Mouse (Mus musculus) embryonic facial prominence, embryonic 10.5 days (tissue): Measurements from ENCODE around the gene Gab1. TPM values are rescaled to one million over a fixed set of nuclear protein-coding genes. Genes with fewer than 3 reads are reported as not detected.
A peak's percentile ranks its signal among the peaks of the same experiment; 100 is the strongest.
"Not testable (repeated sequence)": the region's sequence is repeated elsewhere in the genome, so short reads cannot be mapped to it uniquely, and the experiment has no call there.

Source experiments
- DNase-seq: peaks from one replicate; pipeline ENCODE4 v3.0.0-alpha.2; 2017; ENCODE audit warnings: low spot score
- H3K27ac ChIP-seq: fragments of 300-500 bp; sonication (generic); replicated peaks from 2 replicates; pipeline ENCODE4 v1.5.1; 2016; ENCODE audit warnings: mild to moderate bottlenecking
- H3K27me3 ChIP-seq: fragments of 300-500 bp; sonication (generic); replicated peaks from 2 replicates; pipeline ENCODE4 v1.6.1; 2016; ENCODE audit warnings: low read depth, mild to moderate bottlenecking; ENCODE audit not compliant: poor library complexity, severe bottlenecking
- H3K36me3 ChIP-seq: fragments of 300-500 bp; sonication (generic); replicated peaks from 2 replicates; pipeline ENCODE4 v1.6.1; 2016; ENCODE audit warnings: mild to moderate bottlenecking, moderate library complexity
- H3K4me1 ChIP-seq: fragments of 300-500 bp; sonication (generic); 2 replicates; pipeline ENCODE4 v1.6.1; 2016
- H3K4me3 ChIP-seq: fragments of 300-500 bp; sonication (generic); 2 replicates; pipeline ENCODE4 v1.5.1; 2016; ENCODE audit warnings: mild to moderate bottlenecking, moderate library complexity
- H3K9me3 ChIP-seq: fragments of 300-500 bp; sonication (generic); 2 replicates; pipeline ENCODE4 v1.6.1; 2016; ENCODE audit warnings: mild to moderate bottlenecking
- WGBS: fragments of 180-500 bp; shearing (Covaris S2); methylation state at CpG from one replicate; pipeline ENCODE4 v1.1.7; 2016; 5-methylcytosine and 5-hydroxymethylcytosine counted together
- polyA plus RNA-seq: library from polyadenylated mRNA; unstranded; fragments of >200 nt; fragmentation: Nextera tagmentation; extraction: Ambion mirVana; gene quantifications from 2 replicates; pipeline ENCODE4 v1.2.1, GENCODE M21; 2016

Gene Gab1
- polyA plus RNA-seq, 1 experiment from 2014 or later = 15.0 TPM

DNA sequence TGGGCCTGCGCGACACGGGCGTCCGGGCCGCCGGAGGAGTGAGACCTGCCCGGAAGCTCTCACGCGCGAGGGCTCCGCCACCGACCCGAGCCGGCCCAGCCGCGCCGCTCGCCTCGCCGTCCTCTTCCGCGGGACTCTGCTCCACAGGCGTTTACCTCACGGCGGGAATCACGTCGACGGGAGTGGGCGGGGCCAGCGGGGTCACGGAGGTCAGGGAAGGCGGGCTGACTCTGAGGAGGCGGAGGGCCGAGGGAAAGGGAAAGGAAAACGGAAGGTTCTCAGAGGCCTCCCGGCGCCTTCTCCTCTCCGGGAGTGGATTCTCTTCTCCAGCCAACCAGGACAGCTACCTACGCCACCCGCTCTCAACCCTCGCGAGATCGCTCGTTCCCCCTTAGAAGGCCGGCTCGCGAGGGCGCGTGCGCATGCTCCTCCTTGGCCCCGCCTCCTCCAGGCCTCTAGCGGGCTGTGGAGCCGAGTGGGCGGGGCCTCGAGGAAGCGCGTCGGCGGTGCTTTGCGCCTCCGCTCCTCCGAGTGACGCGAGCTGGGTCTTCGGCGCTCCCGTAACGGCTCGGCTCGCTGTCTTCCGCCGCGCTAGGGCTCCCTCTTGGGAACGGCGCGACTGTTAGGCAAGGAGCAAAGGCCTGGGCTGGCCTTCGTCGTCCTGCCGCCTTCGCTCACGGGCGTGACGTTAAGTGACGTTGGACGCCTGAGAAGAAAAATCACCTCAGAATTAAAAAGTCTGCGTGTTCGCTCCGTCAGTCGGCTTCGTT, 141.0 kb downstream of the Gab1 start, which contains the start of gene Smarca5:
Gene Smarca5, minus strand, starts transcription at position 343 of the 770 bp plus-strand sequence.
- not testable (repeated sequence) for H3K4me1 ChIP-seq, H3K27me3 ChIP-seq, H3K9me3 ChIP-seq
- Histone ChIP-seq H3K4me3 (peak within 1 kb of the TSS; percentile 87), H3K27ac (peak within 1 kb of the TSS; percentile 97), H3K36me3 (peaks cover 21% of the 10 kb centered on the region)
- 1% methylated on average over 91 of the region's 91 CpGs for WGBS
- DNase-seq = peak; percentile 91

DNA sequence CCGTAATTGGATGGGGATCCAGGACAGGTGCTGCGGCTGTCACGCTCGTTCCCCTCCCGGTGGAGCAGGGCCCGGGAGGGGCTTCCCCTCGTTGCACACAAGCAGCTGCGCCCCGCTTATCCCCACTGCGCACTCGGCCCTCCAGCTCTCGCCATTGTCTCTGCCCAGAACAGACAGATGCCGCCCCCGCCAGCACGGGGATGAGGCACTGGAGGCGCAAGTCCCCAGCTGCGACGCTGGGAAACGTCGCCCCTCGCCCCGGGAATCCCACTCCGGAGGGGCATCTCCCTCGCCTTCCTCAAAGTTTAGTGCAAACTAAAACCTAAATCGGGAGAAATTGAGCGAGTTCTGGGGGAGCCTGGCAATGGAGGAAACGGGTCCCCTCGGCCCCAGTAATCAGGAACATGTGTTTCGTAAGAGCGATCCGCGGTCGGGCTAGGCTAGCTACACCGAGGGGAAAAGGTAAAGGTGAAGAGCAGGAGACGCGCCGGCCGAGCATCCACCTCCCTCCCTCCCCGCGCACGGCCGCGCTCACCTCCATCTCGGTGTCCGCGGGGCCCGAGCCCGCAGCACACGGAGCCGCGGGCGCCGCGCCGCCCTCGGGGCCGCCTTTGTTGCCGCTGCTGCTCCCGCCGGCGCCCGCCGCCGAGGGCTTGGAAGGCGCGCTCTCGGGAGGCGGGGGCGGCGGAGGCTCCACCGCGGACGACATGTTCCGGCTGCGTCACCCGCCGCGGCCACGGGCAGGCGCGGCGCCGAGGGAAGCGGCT, 141.7 kb downstream of the Gab1 start:
- Histone ChIP-seq H3K4me3 (peak overlapping the region; percentile 87), H3K36me3 (peaks cover 28% of the 10 kb centered on the region), H3K27ac (peak overlapping the region; percentile 97), H3K9me3 (no peaks in the 10 kb centered on the region), H3K4me1 (peaks cover 10% of the 10 kb centered on the region), H3K27me3 (no peaks in the 10 kb centered on the region)
- under 1% methylated on average over 84 of the region's 84 CpGs for WGBS
- DNase-seq = peak; percentile 75

DNA sequence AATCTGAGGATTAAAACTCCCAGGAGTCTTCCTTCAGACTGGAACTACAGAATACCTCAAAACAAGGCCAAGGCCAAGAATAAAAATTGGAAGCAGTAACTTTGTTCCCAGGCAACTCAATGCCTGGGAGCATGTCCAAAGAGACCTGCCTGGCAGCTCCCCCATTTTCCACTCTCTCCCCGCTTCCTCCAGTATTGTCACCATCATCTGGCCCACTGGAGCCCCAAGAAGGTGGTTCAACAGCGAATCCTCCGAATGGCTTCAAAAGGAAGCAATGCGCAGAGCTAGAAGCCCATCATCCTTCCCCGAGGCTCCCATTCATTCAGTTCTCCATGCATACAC, 142.3 kb downstream of the Gab1 start:
- Histone ChIP-seq H3K36me3 (peaks cover 33% of the 10 kb centered on the region), H3K9me3 (no peaks in the 10 kb centered on the region), H3K27ac (peak overlapping the region; percentile 97), H3K27me3 (no peaks in the 10 kb centered on the region), H3K4me3 (peak overlapping the region; percentile 87), H3K4me1 (peaks cover 10% of the 10 kb centered on the region)
- WGBS = under 1% methylated on average over 5 of the region's 5 CpGs
- no peak for DNase-seq

DNA sequence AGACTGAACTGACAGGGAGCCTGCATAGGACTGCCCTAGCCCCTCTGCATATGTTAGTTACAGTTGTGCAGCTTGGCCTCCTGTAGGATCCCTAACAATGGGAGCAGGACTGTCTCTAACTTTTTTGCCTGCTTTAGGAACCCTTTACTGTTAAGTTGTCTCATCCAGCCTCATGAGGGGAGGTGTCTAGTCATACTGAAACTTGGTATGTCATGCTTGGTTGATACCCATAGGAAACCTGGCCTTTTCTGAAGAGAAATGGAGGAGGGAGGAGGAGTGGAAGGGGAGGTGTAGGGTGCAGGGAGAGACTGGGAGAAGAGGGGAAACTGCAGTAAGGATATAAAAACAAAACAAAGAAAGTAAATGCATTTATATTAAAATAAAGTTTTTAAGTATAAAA, 148.0 kb downstream of the Gab1 start:
- Histone ChIP-seq H3K9me3 (no peaks in the 10 kb centered on the region), H3K36me3 (peaks cover 90% of the 10 kb centered on the region)

DNA sequence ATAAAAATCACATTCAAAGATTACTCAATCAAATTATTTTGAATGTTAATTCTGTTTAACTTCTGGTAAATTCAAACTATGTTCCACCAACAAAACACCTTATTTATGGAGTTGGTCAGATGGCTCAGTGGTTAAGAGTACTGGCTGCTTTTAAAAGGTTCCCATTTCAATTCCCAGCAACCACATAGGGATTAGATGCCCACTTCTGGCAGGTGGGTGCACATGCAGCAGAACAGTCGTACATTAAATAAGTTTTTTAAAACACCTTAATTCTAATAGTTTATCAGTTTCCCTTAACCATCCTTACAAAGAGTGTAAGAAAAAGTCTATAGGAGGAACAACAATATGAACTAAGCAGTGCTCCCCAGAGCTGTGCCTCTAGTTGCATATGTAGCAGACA, 165.9 kb downstream of the Gab1 start:
- Histone ChIP-seq H3K4me3 (no peak overlapping the region), H3K27me3 (no peaks in the 10 kb centered on the region), H3K4me1 (no peaks in the 10 kb centered on the region), H3K9me3 (0 out of 2 replicates have a peak, but pooled peaks cover 4% of the 10 kb centered on the region), H3K36me3 (peaks cover 99% of the 10 kb centered on the region), H3K27ac (no peak overlapping the region)
- WGBS = 97% methylated on average over 1 of the region's 1 CpGs
- no peak for DNase-seq

More for the DNA sequence above, 148.0 kb downstream of the Gab1 start:
- Histone ChIP-seq H3K4me1 (peaks cover 4% of the 10 kb centered on the region), H3K27ac (no peak overlapping the region), H3K4me3 (no peak overlapping the region), H3K27me3 (no peaks in the 10 kb centered on the region)
- DNase-seq = no peak

Other genes starting within 250 kb of the Gab1 start
- gene Smarca5, start 141.0 kb downstream of the Gab1 start, polyA plus RNA-seq = 106 and 107 TPM in 2 replicates
- 24.3 and 24.9 TPM in 2 replicates for gene Usp38, start 134.4 kb upstream of the Gab1 start, polyA plus RNA-seq